Mouse (Mus musculus) left cerebral cortex, adult 6 months (tissue): ENCODE results near the gene Ifi207. TPM values are rescaled to one million over a fixed set of nuclear protein-coding genes. Genes with fewer than 3 reads are reported as not detected.

Source experiments
- long read RNA-seq, 2 experiments: library from polyadenylated mRNA; unstranded; transcript quantifications; one replicate each; pipeline ENCODE4 v2.0.0; 2019 to 2020
- polyA plus RNA-seq: library from polyadenylated mRNA; unstranded; fragments of <200 nt; fragmentation: Nextera tagmentation; gene quantifications from 2 replicates; pipeline ENCODE4 v1.2.3, GENCODE M21; 2021

Gene Ifi207
- 0.07 and 0.08 TPM in 2 replicates for polyA plus RNA-seq
- long read RNA-seq, experiment 1, result 0 reads
- long read RNA-seq, experiment 2, result 0 reads

GRCm38 (mm10) chr1:173741656-173742055, at the start of gene Ifi207:
Gene Ifi207, minus strand, starts transcription at chr1:173741747.

GRCm38 (mm10) chr1:173766848-173767617, 25.5 kb upstream of the Ifi207 start, which contains the start of gene Ifi204:
Gene Ifi204, minus strand, starts transcription at chr1:173766943.

GRCm38 (mm10) chr1:173673458-173674097, 68.0 kb downstream of the Ifi207 start, which contains the start of gene Ifi208:
Gene Ifi208, plus strand, starts transcription at chr1:173673675.

Other genes starting within 250 kb of the Ifi207 start
- not detected in 2 replicates for gene Ifi214, start 205.8 kb downstream of the Ifi207 start, polyA plus RNA-seq
- 0.08 and 0.09 TPM in 2 replicates for gene Ifi213, start 142.5 kb downstream of the Ifi207 start, polyA plus RNA-seq
- 0.07 and 0.10 TPM in 2 replicates for gene Ifi209, start 110.8 kb downstream of the Ifi207 start, polyA plus RNA-seq
- 0.10 TPM in 1 of 2 replicates, not detected in the other for gene Ifi208, start 68.1 kb downstream of the Ifi207 start, polyA plus RNA-seq
- 0.29 TPM in 2 replicates for gene Ifi204, start 25.2 kb upstream of the Ifi207 start, polyA plus RNA-seq
- 0.11 and 0.26 TPM in 2 replicates for gene Ifi211, start 171.3 kb upstream of the Ifi207 start, polyA plus RNA-seq
- gene Mndal, start 200.7 kb upstream of the Ifi207 start, polyA plus RNA-seq, result 0.32 and 0.53 TPM in 2 replicates
- 0.09 and 0.18 TPM in 2 replicates for gene Ifi203, start 200.9 kb upstream of the Ifi207 start, polyA plus RNA-seq
- not detected in 2 replicates for gene Ifi202b, start 241.0 kb upstream of the Ifi207 start, polyA plus RNA-seq